Mouse (Mus musculus): ENCODE results near the gene Rpl36al. TPM values are rescaled to one million over a fixed set of nuclear protein-coding genes. Genes with fewer than 3 reads are reported as not detected.

Gene Rpl36al
- polyA plus RNA-seq, 1 experiment from 2014 or later: 974 TPM

DNA sequence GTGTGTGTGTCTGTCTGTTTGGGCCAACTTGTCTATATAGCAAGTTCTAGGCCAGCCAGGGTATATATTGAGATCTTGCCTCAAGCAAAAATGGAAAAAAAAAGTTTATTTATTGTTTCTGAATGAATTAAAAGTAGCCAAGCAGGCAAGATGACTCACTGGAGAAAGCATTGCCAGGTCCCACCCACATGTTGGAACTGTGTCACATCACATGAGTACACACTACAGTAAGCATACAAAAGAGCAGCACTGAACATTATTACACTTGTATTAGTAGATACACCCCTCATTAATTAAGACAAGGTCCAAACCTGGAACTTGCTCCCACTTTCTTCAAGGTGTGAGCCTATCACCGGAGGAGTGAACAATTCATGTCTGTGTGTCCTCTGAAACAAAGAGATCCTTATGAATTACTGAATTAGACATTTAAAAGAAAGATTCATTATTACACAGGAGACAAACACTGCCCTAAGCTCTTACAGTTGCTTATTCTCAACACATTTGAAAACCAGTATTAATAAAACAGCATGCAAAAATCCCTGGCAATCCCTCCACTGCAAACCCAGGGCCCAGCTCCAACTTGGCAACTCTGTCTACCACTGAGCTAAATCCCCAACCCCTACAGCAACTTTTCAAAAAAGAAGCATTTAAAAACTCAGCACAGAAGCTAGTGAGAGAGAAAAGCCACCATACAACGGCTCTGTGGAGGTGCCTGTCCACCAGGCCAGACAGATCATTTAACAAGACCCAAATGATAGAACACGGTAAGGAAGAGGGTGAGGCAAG lies 31.3 kb upstream of the Rpl36al start:
- TF ChIP-seq EP300 (optimal IDR thresholded peaks at IDR 0.05): no peak
- TF ChIP-seq CTCF (IDR thresholded peaks at IDR 0.05; ENCODE audit: low read depth): no peak
- ATAC-seq (ENCODE audit: low FRiP score, low TSS enrichment) (peak; percentile 81), DNase-seq (ENCODE audit: low spot score) (peak; percentile 52)
- H3K36me3 ChIP-seq (ENCODE audit: control insufficient read depth, insufficient read depth, low read length): no peaks in the 10 kb centered on the region
- H3K9ac ChIP-seq (ENCODE audit: low read length): no peak overlapping the region
- no peak overlapping the region for H3K4me2 ChIP-seq (replicated peaks; ENCODE audit: low read depth)
- H3K27me3 ChIP-seq (ENCODE audit: control insufficient read depth, insufficient read depth, low read length): no peaks in the 10 kb centered on the region
- H3K9me3 ChIP-seq (ENCODE audit: control insufficient read depth, low read length): no peaks in the 10 kb centered on the region
- H3K27ac ChIP-seq (replicated peaks): 0 out of 2 replicates have a peak overlapping the region, but pooled peaks have one; percentile 0
- no peaks in the 10 kb centered on the region for H3K4me1 ChIP-seq (replicated peaks; ENCODE audit: control insufficient read depth, insufficient read depth)
- WGBS: 43% methylated on average over 3 of the region's 3 CpGs
- no peak overlapping the region for H3K4me3 ChIP-seq (ENCODE audit: low read depth, low read length)

- ATAC-seq (ENCODE audit: low FRiP score, low TSS enrichment): no peak
- H3K4me1 ChIP-seq (replicated peaks; ENCODE audit: control insufficient read depth, insufficient read depth): no peaks in the 10 kb centered on the region
- no peak for TF ChIP-seq EP300 (optimal IDR thresholded peaks at IDR 0.05)
- no peak for TF ChIP-seq CTCF (IDR thresholded peaks at IDR 0.05; ENCODE audit: low read depth)
- WGBS: 90% methylated on average over 7 of the region's 7 CpGs
- DNase-seq (ENCODE audit: low spot score): no peak
- H3K27ac ChIP-seq (replicated peaks): 0 out of 2 replicates have a peak overlapping the region, but pooled peaks have one; percentile 35
- H3K36me3 ChIP-seq (ENCODE audit: control insufficient read depth, insufficient read depth, low read length): 0 out of 2 replicates have a peak, but pooled peaks cover 2% of the 10 kb centered on the region
- H3K4me2 ChIP-seq (replicated peaks; ENCODE audit: low read depth): no peak overlapping the region
- H3K4me3 ChIP-seq (ENCODE audit: low read depth, low read length): no peak overlapping the region
- H3K9ac ChIP-seq (ENCODE audit: low read length): no peak overlapping the region
- no peaks in the 10 kb centered on the region for H3K9me3 ChIP-seq (ENCODE audit: control insufficient read depth, low read length)
- H3K27me3 ChIP-seq (ENCODE audit: control insufficient read depth, insufficient read depth, low read length): no peaks in the 10 kb centered on the region
Measured at GRCm38 (mm10) chr12:69214393-69214792, 30.5 kb upstream of the Rpl36al start.

DNA sequence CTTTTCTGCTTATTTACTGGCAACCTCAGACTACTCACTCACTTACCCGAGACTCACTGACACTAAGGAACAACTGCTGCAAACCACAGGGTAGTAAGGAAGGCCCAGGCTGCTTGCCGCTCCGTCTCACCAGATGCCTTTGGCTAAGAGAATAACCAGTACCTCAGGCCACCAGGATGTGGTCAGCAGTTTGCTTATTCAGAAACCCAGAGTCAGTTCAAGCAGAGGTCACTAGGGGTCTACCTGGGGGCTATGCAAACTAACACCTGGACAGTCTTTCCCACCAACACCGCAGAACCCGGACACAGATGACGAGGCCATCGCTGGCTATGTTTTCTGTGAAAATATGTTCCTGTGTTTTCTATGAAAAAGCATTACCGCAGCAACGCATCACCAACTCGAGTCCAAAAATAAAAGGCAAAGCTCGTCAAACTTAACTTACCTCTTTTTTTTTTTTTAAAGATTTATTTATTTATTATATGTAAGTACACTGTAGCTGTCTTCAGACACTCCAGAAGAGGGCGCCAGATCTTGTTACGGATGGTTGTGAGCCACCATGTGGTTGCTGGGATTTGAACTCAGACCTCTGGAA lies 29.4 kb upstream of the Rpl36al start:
- Histone ChIP-seq H3K36me3 (ENCODE audit: control insufficient read depth, insufficient read depth, low read length) (0 out of 2 replicates have a peak, but pooled peaks cover 4% of the 10 kb centered on the region), H3K9ac (ENCODE audit: low read length) (no peak overlapping the region)

GRCm38 (mm10) chr12:69211057-69211456 lies 27.2 kb upstream of the Rpl36al start:
- H3K27me3 ChIP-seq (ENCODE audit: control insufficient read depth, insufficient read depth, low read length): no peaks in the 10 kb centered on the region
- no peaks in the 10 kb centered on the region for H3K4me1 ChIP-seq (replicated peaks; ENCODE audit: control insufficient read depth, insufficient read depth)
- no peak overlapping the region for H3K27ac ChIP-seq (replicated peaks)
- peak; percentile 71 for TF ChIP-seq CTCF (IDR thresholded peaks at IDR 0.05; ENCODE audit: low read depth)
- TF ChIP-seq EP300 (optimal IDR thresholded peaks at IDR 0.05): no peak
- H3K4me2 ChIP-seq (replicated peaks; ENCODE audit: low read depth): no peak overlapping the region
- no peak for DNase-seq (ENCODE audit: low spot score)
- no peak for ATAC-seq (ENCODE audit: low FRiP score, low TSS enrichment)
- H3K4me3 ChIP-seq (ENCODE audit: low read depth, low read length): no peak overlapping the region
- WGBS: 71% methylated on average over 5 of the region's 5 CpGs
- 0 out of 2 replicates have a peak, but pooled peaks cover 4% of the 10 kb centered on the region for H3K36me3 ChIP-seq (ENCODE audit: control insufficient read depth, insufficient read depth, low read length)
- no peak overlapping the region for H3K9ac ChIP-seq (ENCODE audit: low read length)
- H3K9me3 ChIP-seq (ENCODE audit: control insufficient read depth, low read length): no peaks in the 10 kb centered on the region

More for the DNA sequence above, 29.4 kb upstream of the Rpl36al start:
- Histone ChIP-seq H3K4me1 (replicated peaks; ENCODE audit: control insufficient read depth, insufficient read depth) (no peaks in the 10 kb centered on the region), H3K9me3 (ENCODE audit: control insufficient read depth, low read length) (no peaks in the 10 kb centered on the region), H3K27me3 (ENCODE audit: control insufficient read depth, insufficient read depth, low read length) (no peaks in the 10 kb centered on the region), H3K27ac (replicated peaks) (no peak overlapping the region), H3K4me2 (replicated peaks; ENCODE audit: low read depth) (no peak overlapping the region), H3K4me3 (ENCODE audit: low read depth, low read length) (no peak overlapping the region)
- ATAC-seq (ENCODE audit: low FRiP score, low TSS enrichment) (no peak), DNase-seq (ENCODE audit: low spot score) (no peak)
- 89% methylated on average over 13 of the region's 13 CpGs for WGBS
- TF ChIP-seq CTCF (IDR thresholded peaks at IDR 0.05; ENCODE audit: low read depth) (no peak), EP300 (optimal IDR thresholded peaks at IDR 0.05) (no peak)

- Histone ChIP-seq H3K27ac (replicated peaks) (no peak overlapping the region), H3K36me3 (ENCODE audit: control insufficient read depth, insufficient read depth, low read length) (0 out of 2 replicates have a peak, but pooled peaks cover 4% of the 10 kb centered on the region), H3K4me1 (replicated peaks; ENCODE audit: control insufficient read depth, insufficient read depth) (no peaks in the 10 kb centered on the region), H3K27me3 (ENCODE audit: control insufficient read depth, insufficient read depth, low read length) (no peaks in the 10 kb centered on the region), H3K4me2 (replicated peaks; ENCODE audit: low read depth) (no peak overlapping the region), H3K9ac (ENCODE audit: low read length) (no peak overlapping the region), H3K4me3 (ENCODE audit: low read depth, low read length) (no peak overlapping the region), H3K9me3 (ENCODE audit: control insufficient read depth, low read length) (no peaks in the 10 kb centered on the region)
- no peak for ATAC-seq (ENCODE audit: low FRiP score, low TSS enrichment)
- no peak for DNase-seq (ENCODE audit: low spot score)
- 91% methylated on average over 18 of the region's 18 CpGs for WGBS
- TF ChIP-seq CTCF (IDR thresholded peaks at IDR 0.05; ENCODE audit: low read depth) (no peak), EP300 (optimal IDR thresholded peaks at IDR 0.05) (no peak)
Measured at GRCm38 (mm10) chr12:69210056-69210979, 26.4 kb upstream of the Rpl36al start.

Measured in stomach, postnatal 0 days (tissue).